Comparison of ENCODE assay signal across 8 mouse cellular contexts in the genomic region with DNA sequence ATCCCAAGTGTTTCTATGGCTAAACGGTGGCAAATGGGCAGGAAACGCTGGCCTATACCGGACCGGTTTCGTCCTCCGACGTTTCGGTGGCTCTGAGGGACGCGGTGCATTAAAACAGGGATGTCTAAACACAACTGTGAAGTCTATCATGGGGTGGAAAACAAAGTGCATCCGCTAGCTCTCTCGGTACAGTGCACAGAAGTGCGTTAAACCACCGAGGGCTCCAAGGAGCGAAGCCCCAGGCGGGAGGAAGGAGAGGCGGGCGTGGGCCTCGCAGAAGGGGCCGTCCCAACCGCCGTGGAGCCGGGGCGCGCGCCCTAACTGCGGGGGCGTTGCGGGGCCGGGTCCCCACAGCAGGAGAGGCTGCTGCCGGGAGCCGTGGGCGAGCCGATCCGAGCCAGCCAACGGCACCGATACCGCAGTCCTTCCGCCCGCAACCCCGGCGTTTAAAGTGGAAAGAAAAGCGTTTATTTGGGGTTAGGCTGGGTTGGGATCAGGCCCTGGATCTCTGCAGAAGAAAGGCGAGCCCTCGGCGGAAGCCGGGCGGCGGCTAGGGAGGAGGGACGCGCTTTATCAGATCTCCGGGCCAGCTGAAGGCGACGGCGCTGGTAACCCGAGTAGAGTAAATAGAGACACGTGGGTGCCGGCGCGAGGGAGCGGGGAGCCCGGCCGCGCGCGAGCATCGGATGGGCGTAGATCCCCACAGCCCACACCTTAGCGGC. TPM values are rescaled to one million over a fixed set of nuclear protein-coding genes. Genes with fewer than 3 reads are reported as not detected.
DNase-seq lines count a peak whose midpoint lies in the region; ATAC-seq and TF ChIP-seq lines count a peak whose summit lies in the region.

No protein-coding gene starts in this region.

- TF ChIP-seq RAD21 in CH12.LX (IDR thresholded peaks at IDR 0.05; ENCODE audit: low read depth, low read length), result no peak

- in situ Hi-C loops in CH12.LX (cut with MboI; ENCODE audit: low pct_ligation_motif_present, low pct_unique_long_range_greater_than_20kb, low sequenced_read_pairs), result no loop called here

- peaks cover 3 to 10% of the 10 kb centered on the region in 2 experiments for H3K36me3 ChIP-seq in CH12.LX (replicated peaks in 1 of 2; ENCODE audit: control insufficient read depth in 1 of 2, insufficient read depth in 1 of 2, low read length in 1 of 2)
- H3K36me3 ChIP-seq in limb, embryonic 11.5 days (ENCODE audit: control insufficient read depth, insufficient read depth, low read length), result no peaks in the 10 kb centered on the region
- H3K36me3 ChIP-seq in midbrain, embryonic 10.5 days, result peaks cover 31% of the 10 kb centered on the region
- H3K36me3 ChIP-seq in stomach, embryonic 14.5 days (ENCODE audit: control insufficient read depth, insufficient read depth, low read length), result no peaks in the 10 kb centered on the region

- H3K27ac ChIP-seq in CH12.LX (ENCODE audit: insufficient read depth, low read depth), result peak overlapping the region; percentile 62
- H3K27ac ChIP-seq in limb, embryonic 11.5 days (replicated peaks; ENCODE audit: low read depth, low read length), result peak overlapping the region; percentile 69; the same call in 1 of the 2 replicates
- H3K27ac ChIP-seq in midbrain, embryonic 10.5 days (replicated peaks), result peak overlapping the region; percentile 98
- no peak overlapping the region for H3K27ac ChIP-seq in stomach, embryonic 14.5 days (ENCODE audit: low read length)

- H3K27me3 ChIP-seq in CH12.LX (replicated peaks), result peaks cover 61% of the 10 kb centered on the region
- peaks cover 19% of the 10 kb centered on the region for H3K27me3 ChIP-seq in limb, embryonic 11.5 days (ENCODE audit: control insufficient read depth, insufficient read depth, low read length)
- peaks cover 31% of the 10 kb centered on the region for H3K27me3 ChIP-seq in midbrain, embryonic 10.5 days (ENCODE audit: low read depth, poor library complexity, severe bottlenecking)
- H3K27me3 ChIP-seq in stomach, embryonic 14.5 days (ENCODE audit: control insufficient read depth, insufficient read depth, low read length), result peaks cover 16% of the 10 kb centered on the region

- ATAC-seq in limb, embryonic 11.5 days (ENCODE audit: insufficient number of reproducible peaks, low FRiP score, low TSS enrichment, low read depth), result peak; percentile 65; the same call in 1 of the 2 replicates
- peak; percentile 76 for ATAC-seq in stomach, embryonic 14.5 days (ENCODE audit: insufficient number of reproducible peaks, insufficient read depth, low FRiP score, low read depth)

- TF ChIP-seq POLR2A in CH12.LX (IDR thresholded peaks at IDR 0.05; ENCODE audit: low read depth, low read length), result no peak

- H3K4me3 ChIP-seq in CH12.LX (replicated peaks in 1 of 3; ENCODE audit: low read depth in 2 of 3, low read length in 2 of 3, poor library complexity in 1 of 3), result peak overlapping the region; percentile 49 to 76 (median 52)
- H3K4me3 ChIP-seq in limb, embryonic 11.5 days (ENCODE audit: low read depth, low read length), result peak overlapping the region; percentile 81
- H3K4me3 ChIP-seq in midbrain, embryonic 10.5 days, result peak overlapping the region; percentile 94
- H3K4me3 ChIP-seq in stomach, embryonic 14.5 days (ENCODE audit: low read depth, low read length), result peak overlapping the region; percentile 40

- peaks cover 7 to 28% of the 10 kb centered on the region in 2 experiments for H3K4me1 ChIP-seq in CH12.LX (ENCODE audit: control insufficient read depth in 1 of 2, insufficient read depth in 2 of 2)
- H3K4me1 ChIP-seq in limb, embryonic 11.5 days (ENCODE audit: control insufficient read depth, insufficient read depth, low read length), result peaks cover 23% of the 10 kb centered on the region
- peaks cover 71% of the 10 kb centered on the region for H3K4me1 ChIP-seq in midbrain, embryonic 10.5 days
- peaks cover 25% of the 10 kb centered on the region for H3K4me1 ChIP-seq in stomach, embryonic 14.5 days (ENCODE audit: control insufficient read depth, insufficient read depth, low read length)

- dilution Hi-C loops in CH12.LX (cut with MboI; ENCODE audit: extremely low pct_ligation_motif_present, extremely low pct_unique_long_range_greater_than_20kb, low sequenced_read_pairs), result no loop called here

- peaks cover 11% of the 10 kb centered on the region for H3K9me3 ChIP-seq in CH12.LX (replicated peaks; ENCODE audit: low read length)
- H3K9me3 ChIP-seq in limb, embryonic 11.5 days (ENCODE audit: control insufficient read depth, low read length), result no peaks in the 10 kb centered on the region
- no peaks in the 10 kb centered on the region for H3K9me3 ChIP-seq in midbrain, embryonic 10.5 days (replicated peaks)
- no peaks in the 10 kb centered on the region for H3K9me3 ChIP-seq in stomach, embryonic 14.5 days (ENCODE audit: control insufficient read depth, low read depth, low read length)

- no peak for TF ChIP-seq CTCF in CH12.LX (conservative IDR thresholded peaks at IDR 0.05 in 1 of 2, IDR thresholded peaks at IDR 0.05 in 1 of 2; ENCODE audit: low read depth in 2 of 2, low read length in 2 of 2)

- peaks cover 24% of the 10 kb centered on the region for H3K79me2 ChIP-seq in CH12.LX (replicated peaks; ENCODE audit: control insufficient read depth, extremely low read depth, insufficient read depth, poor library complexity, severe bottlenecking)

- H3K4me2 ChIP-seq in CH12.LX (ENCODE audit: insufficient read depth, low read depth, poor library complexity, severe bottlenecking), result peak overlapping the region; percentile 74
- peak overlapping the region; percentile 93 for H3K4me2 ChIP-seq in limb, embryonic 11.5 days (ENCODE audit: low read depth, severe bottlenecking)
- H3K4me2 ChIP-seq in stomach, embryonic 14.5 days (replicated peaks; ENCODE audit: low read depth, low read length), result peak overlapping the region; percentile 82

- peak overlapping the region; percentile 68 for H3K9ac ChIP-seq in CH12.LX (ENCODE audit: insufficient read depth, low read depth)
- peak overlapping the region; percentile 88 for H3K9ac ChIP-seq in limb, embryonic 11.5 days (ENCODE audit: low read length)
- no peak overlapping the region; the same call in 1 of the 2 replicates for H3K9ac ChIP-seq in stomach, embryonic 14.5 days (replicated peaks; ENCODE audit: low read depth, low read length)

- DNase-seq in 3134 (ENCODE audit: extremely low read depth, insufficient read length, low spot score), result peak; percentile 74
- no peak for DNase-seq in CH12.LX (ENCODE audit: extremely low read depth)
- DNase-seq in embryo, embryonic 11 days, result peak; percentile 89
- peak; percentile 45 to 53 for DNase-seq in heart, postnatal 10 days
- DNase-seq in limb, embryonic 11.5 days (ENCODE audit: low spot score), result peak; percentile 83
- peak; percentile 82 for DNase-seq in midbrain, embryonic 10.5 days (ENCODE audit: low spot score)
- DNase-seq in right cerebral cortex, postnatal 36 days (ENCODE audit: low spot score in 2 of 2), result no peak

- intact Hi-C loops in heart, postnatal 10 days (cut with DNase I), result no loop called here

- under 1% methylated on average over 68 of the region's 69 CpGs for WGBS in limb, embryonic 11.5 days
- WGBS in midbrain, embryonic 10.5 days, result under 1% methylated on average over 68 of the region's 69 CpGs
- WGBS in stomach, embryonic 14.5 days, result under 1% methylated on average over 69 of the region's 69 CpGs

- no peak for TF ChIP-seq EP300 in CH12.LX (IDR thresholded peaks at IDR 0.05; ENCODE audit: low read length)

TF ChIP-seq in CH12.LX, 34 proteins besides CTCF, POLR2A, EP300 and RAD21 (continues in another document):
- TF ChIP-seq TBP (conservative IDR thresholded peaks at IDR 0.05; ENCODE audit: low read depth, low read length), result no peak
- TF ChIP-seq MEF2A (IDR thresholded peaks at IDR 0.05; ENCODE audit: borderline replicate concordance, low read depth, low read length), result 0 out of 2 replicates have a peak, but pooled peaks have one; percentile 9
- TF ChIP-seq ZKSCAN1 (IDR thresholded peaks at IDR 0.05; ENCODE audit: borderline replicate concordance, low read depth, low read length), result no peak
- TF ChIP-seq SMC3 (IDR thresholded peaks at IDR 0.05; ENCODE audit: low read depth, low read length), result no peak
- peak; percentile 88; the same call in 1 of the 2 replicates for TF ChIP-seq SIN3A (IDR thresholded peaks at IDR 0.05; ENCODE audit: low read length)
- TF ChIP-seq ETS1 (conservative IDR thresholded peaks at IDR 0.05; ENCODE audit: low read depth, low read length), result 0 out of 2 replicates have a peak, but pooled peaks have one; percentile 13
- 0 out of 2 replicates have a peak, but pooled peaks have one; percentile 8 for TF ChIP-seq HCFC1 (IDR thresholded peaks at IDR 0.05; ENCODE audit: low read depth, low read length)
- 0 out of 2 replicates have a peak, but pooled peaks have one; percentile 27 for TF ChIP-seq NELFE (IDR thresholded peaks at IDR 0.05; ENCODE audit: low read depth, low read length)
- TF ChIP-seq MXI1 (IDR thresholded peaks at IDR 0.05; ENCODE audit: low read depth, low read length), result peak; percentile 99
- TF ChIP-seq JUN (IDR thresholded peaks at IDR 0.05; ENCODE audit: insufficient read depth, low read depth, low read length), result no peak
- no peak for TF ChIP-seq NRF1 (IDR thresholded peaks at IDR 0.05; ENCODE audit: low read depth, low read length)
- TF ChIP-seq ELF1 (IDR thresholded peaks at IDR 0.05; ENCODE audit: low read depth, low read length), result no peak
- no peak for TF ChIP-seq KAT2A (IDR thresholded peaks at IDR 0.05; ENCODE audit: insufficient replicate concordance, low read length)
- TF ChIP-seq TCF12 (IDR thresholded peaks at IDR 0.05; ENCODE audit: low read depth, low read length), result peak; percentile 38; the same call in 1 of the 2 replicates
- TF ChIP-seq MAX (IDR thresholded peaks at IDR 0.05; ENCODE audit: low read length), result peak; percentile 95
- TF ChIP-seq BHLHE40 (IDR thresholded peaks at IDR 0.05; ENCODE audit: low read depth, low read length), result peak; percentile 58
- no peak for TF ChIP-seq JUND (conservative IDR thresholded peaks at IDR 0.05; ENCODE audit: low read depth, low read length)
- TF ChIP-seq MAZ (IDR thresholded peaks at IDR 0.05; ENCODE audit: low read depth, low read length), result 0 out of 2 replicates have a peak, but pooled peaks have one; percentile 61
- TF ChIP-seq POLR2AphosphoS2 (IDR thresholded peaks at IDR 0.05; ENCODE audit: low read depth, low read length), result no peak
- TF ChIP-seq CHD2 (IDR thresholded peaks at IDR 0.05; ENCODE audit: low read length), result no peak
- peak; percentile 82 for TF ChIP-seq UBTF (IDR thresholded peaks at IDR 0.05; ENCODE audit: low read depth, low read length)

RNA-seq across cellular contexts. Expression of a gene that starts 1.7 kb away (rescaled TPM):
- total RNA-seq in CH12.LX (2012; rRNA removed) (14.5 and 15.8 TPM in 2 replicates), CH12.LX (2014; rRNA removed) (1.4 and 1.8 TPM in 2 replicates)
- 2.7 and 4.4 TPM in 2 replicates for polyA plus RNA-seq in CH12.LX (2012; ENCODE audit: insufficient read length, low read depth)
- 1 to 10 TPM in 1 of 2 experiments, under 1 TPM in 1; 0.60 to 1.1 TPM for total RNA-seq in heart, postnatal 10 days (2021)
- 60.8 and 68.4 TPM in 2 replicates for polyA plus RNA-seq in limb, embryonic 11.5 days (2014; fragmentation: Nextera tagmentation; extraction: Ambion mirVana)
- 58.4 and 60.6 TPM in 2 replicates for polyA plus RNA-seq in midbrain, embryonic 10.5 days (2016; fragmentation: Nextera tagmentation; extraction: Ambion mirVana)
- 1.3 and 2.6 TPM in 2 replicates for polyA plus RNA-seq in stomach, embryonic 14.5 days (2014; fragmentation: Nextera tagmentation; extraction: Ambion mirVana)

Comparison
In these comparisons a context has a peak if more than half of its experiments do, and no peak if none do; other contexts are left out.
1. DNase-seq: peak in 3134 (single experiment), embryo, embryonic 11 days (single experiment), heart, postnatal 10 days (2 of 2), limb, embryonic 11.5 days (single experiment) and midbrain, embryonic 10.5 days (single experiment); none in CH12.LX (single experiment) and right cerebral cortex, postnatal 36 days (0 of 2).
2. H3K4me3 ChIP-seq: peak in every context shown above with its lines; median percentile 94 in midbrain, embryonic 10.5 days; 81 in limb, embryonic 11.5 days; 52 in CH12.LX; 40 in stomach, embryonic 14.5 days.
3. RNA of a gene that starts 1.7 kb away (polyA plus RNA-seq): 60.8 to 68.4 TPM in limb, embryonic 11.5 days and 58.4 to 60.6 TPM in midbrain, embryonic 10.5 days; 2.7 to 4.4 TPM in CH12.LX and 1.3 to 2.6 TPM in stomach, embryonic 14.5 days; every median in the first group is over 10 times any median in the second.
4. Peak in every context shown above with its lines, with median percentiles within 50 percentile points of each other: H3K4me2 ChIP-seq.